Mouse (Mus musculus) forebrain, embryonic 15.5 days (tissue): ENCODE data around the gene Tspan4. TPM values are rescaled to one million over a fixed set of nuclear protein-coding genes. Genes with fewer than 3 reads are reported as not detected.
A peak's percentile ranks its signal among the peaks of the same experiment; 100 is the strongest.

Experiments used
- ATAC-seq: fragments of 200-750 bp; cut with Nextera tagmentation; replicated peaks from 2 replicates; pipeline ENCODE4 v1.8.0; 2017; ENCODE audit warnings: mild to moderate bottlenecking, moderate TSS enrichment, moderate library complexity
- H3K27ac ChIP-seq: fragments of 300-500 bp; sonication (generic); replicated peaks from 2 replicates; pipeline ENCODE4 v1.5.1; 2015; ENCODE audit warnings: mild to moderate bottlenecking, inconsistent platforms
- H3K27me3 ChIP-seq: fragments of 300-500 bp; sonication (generic); 2 replicates; pipeline ENCODE4 v1.6.1; 2015; ENCODE audit warnings: inconsistent platforms
- H3K36me3 ChIP-seq: fragments of 300-500 bp; sonication (generic); 2 replicates; pipeline ENCODE4 v1.6.1; 2015; ENCODE audit warnings: mild to moderate bottlenecking, inconsistent platforms
- H3K4me1 ChIP-seq: fragments of 300-500 bp; sonication (generic); 2 replicates; pipeline ENCODE4 v1.6.1; 2015; ENCODE audit warnings: inconsistent platforms
- H3K4me2 ChIP-seq: fragments of 300-500 bp; sonication (generic); replicated peaks from 2 replicates; pipeline ENCODE4 v1.6.1; 2015; ENCODE audit warnings: mild to moderate bottlenecking, inconsistent platforms
- H3K4me3 ChIP-seq: fragments of 300-500 bp; sonication (generic); 2 replicates; pipeline ENCODE4 v1.5.1; 2015; ENCODE audit warnings: mild to moderate bottlenecking, inconsistent platforms
- H3K9ac ChIP-seq: fragments of 300-500 bp; sonication (generic); replicated peaks from 2 replicates; pipeline ENCODE4 v1.6.1; 2015; ENCODE audit warnings: mild to moderate bottlenecking, inconsistent platforms
- H3K9me3 ChIP-seq: fragments of 300-500 bp; sonication (generic); 2 replicates; pipeline ENCODE4 v1.6.1; 2016; ENCODE audit warnings: inconsistent platforms
- WGBS: fragments of 180-500 bp; shearing (Covaris S2); methylation state at CpG from one replicate; pipeline ENCODE4 v1.1.7; 2015; ENCODE audit warnings: mixed read lengths; 5-methylcytosine and 5-hydroxymethylcytosine counted together
- polyA plus RNA-seq: library from polyadenylated mRNA; unstranded; fragments of >200 nt; fragmentation: Nextera tagmentation; extraction: Ambion mirVana; gene quantifications from 2 replicates; pipeline ENCODE4 v1.2.1, GENCODE M21; 2015

Tspan4 gene
- polyA plus RNA-seq, 1 experiment from 2014 or later: 25.6 TPM

DNA sequence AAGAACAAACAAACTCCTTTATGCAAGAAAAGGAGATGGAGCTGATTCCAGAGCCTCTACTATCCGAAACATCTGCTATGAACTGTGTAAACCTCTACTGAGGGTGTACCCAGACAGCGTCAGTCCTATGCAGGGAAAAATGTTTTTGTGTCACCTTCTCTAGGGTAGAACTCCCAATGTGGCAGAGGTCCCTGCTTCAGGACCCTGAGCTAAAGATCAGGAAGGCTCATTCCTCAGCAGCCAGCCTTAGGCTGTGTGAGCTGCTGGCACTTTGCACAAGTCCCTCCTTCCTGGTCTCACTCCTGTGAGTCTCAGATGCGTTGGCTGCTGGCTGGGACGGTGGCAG is 50.5 kb downstream of the Tspan4 start:
- Histone ChIP-seq H3K27me3 (no peaks in the 10 kb centered on the region), H3K4me2 (no peak overlapping the region), H3K4me1 (0 out of 2 replicates have a peak, but pooled peaks cover 3% of the 10 kb centered on the region), H3K4me3 (no peak overlapping the region), H3K36me3 (peaks cover 18% of the 10 kb centered on the region), H3K27ac (0 out of 2 replicates have a peak overlapping the region, but pooled peaks have one; percentile 31), H3K9me3 (no peaks in the 10 kb centered on the region), H3K9ac (no peak overlapping the region)
- ATAC-seq: peak; percentile 35; the same call in 1 of the 2 replicates
- 88% methylated on average over 4 of the region's 4 CpGs for WGBS

DNA sequence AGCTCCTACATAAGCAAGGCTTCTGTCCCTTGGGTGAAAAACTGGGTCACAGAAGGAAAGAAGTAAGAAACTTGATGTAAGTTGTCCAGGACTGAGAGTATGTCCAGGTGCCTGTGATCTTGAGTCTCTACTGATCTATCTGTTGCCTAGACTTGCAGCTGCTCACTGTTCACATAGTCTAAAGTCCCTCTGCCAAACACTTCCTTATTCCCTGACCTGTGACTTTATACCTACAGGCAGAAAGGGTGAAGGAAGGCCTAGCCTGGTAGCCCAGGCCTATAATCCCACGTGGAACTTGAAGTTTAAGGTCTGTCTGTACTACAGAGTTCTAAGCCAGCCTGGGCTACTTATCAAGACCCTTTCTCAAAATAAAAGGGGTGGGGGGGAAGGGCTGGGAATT is 60.5 kb downstream of the Tspan4 start:
- no peaks in the 10 kb centered on the region for H3K9me3 ChIP-seq
- 73% methylated on average over 1 of the region's 1 CpGs for WGBS
- no peaks in the 10 kb centered on the region for H3K27me3 ChIP-seq
- ATAC-seq: no peak
- no peak overlapping the region for H3K4me3 ChIP-seq
- peaks cover 3% of the 10 kb centered on the region; the same call in 1 of the 2 replicates for H3K36me3 ChIP-seq
- H3K9ac ChIP-seq: no peak overlapping the region
- no peak overlapping the region for H3K27ac ChIP-seq
- peaks cover 19% of the 10 kb centered on the region for H3K4me1 ChIP-seq
- no peak overlapping the region for H3K4me2 ChIP-seq

DNA sequence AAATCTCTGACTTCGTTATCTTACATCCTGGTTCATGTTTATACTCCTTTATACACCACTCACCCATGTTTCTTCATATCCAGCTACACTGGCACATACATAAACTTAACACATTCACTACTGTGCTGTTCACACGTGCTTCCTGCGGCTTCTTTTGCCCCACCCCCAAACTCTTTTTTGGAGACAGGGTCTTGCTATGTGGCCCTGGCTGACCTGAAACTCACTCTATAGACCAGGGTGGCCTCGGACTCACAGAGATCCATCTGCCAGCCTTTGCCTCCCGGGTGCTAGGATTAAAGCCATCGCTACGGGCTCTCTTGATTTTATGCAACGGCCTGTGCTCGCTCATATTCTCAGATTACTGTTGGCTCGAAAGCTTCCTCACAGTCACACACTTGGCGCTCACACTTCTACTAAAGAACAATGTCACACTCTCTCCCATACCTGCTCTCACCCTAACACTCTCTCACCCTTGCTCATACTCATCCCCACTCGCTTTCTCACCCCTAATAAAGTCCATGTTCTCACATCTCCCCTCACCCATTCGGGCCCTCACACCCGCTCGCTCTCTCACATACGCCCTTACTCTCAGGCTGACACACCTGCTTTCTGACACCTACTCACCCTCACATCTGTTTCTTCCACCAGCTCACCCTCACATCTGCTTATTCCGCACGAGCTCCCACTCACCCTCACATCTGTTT is 64.0 kb downstream of the Tspan4 start:
- WGBS: 17% methylated on average over 18 of the region's 18 CpGs
- Histone ChIP-seq H3K36me3 (no peaks in the 10 kb centered on the region), H3K4me1 (peaks cover 22% of the 10 kb centered on the region), H3K4me3 (peak overlapping the region; percentile 67), H3K27ac (peak overlapping the region; percentile 73), H3K4me2 (peak overlapping the region; percentile 78), H3K9ac (peak overlapping the region; percentile 67), H3K27me3 (no peaks in the 10 kb centered on the region), H3K9me3 (no peaks in the 10 kb centered on the region)
- no peak; the same call in none of the 2 replicates for ATAC-seq

DNA sequence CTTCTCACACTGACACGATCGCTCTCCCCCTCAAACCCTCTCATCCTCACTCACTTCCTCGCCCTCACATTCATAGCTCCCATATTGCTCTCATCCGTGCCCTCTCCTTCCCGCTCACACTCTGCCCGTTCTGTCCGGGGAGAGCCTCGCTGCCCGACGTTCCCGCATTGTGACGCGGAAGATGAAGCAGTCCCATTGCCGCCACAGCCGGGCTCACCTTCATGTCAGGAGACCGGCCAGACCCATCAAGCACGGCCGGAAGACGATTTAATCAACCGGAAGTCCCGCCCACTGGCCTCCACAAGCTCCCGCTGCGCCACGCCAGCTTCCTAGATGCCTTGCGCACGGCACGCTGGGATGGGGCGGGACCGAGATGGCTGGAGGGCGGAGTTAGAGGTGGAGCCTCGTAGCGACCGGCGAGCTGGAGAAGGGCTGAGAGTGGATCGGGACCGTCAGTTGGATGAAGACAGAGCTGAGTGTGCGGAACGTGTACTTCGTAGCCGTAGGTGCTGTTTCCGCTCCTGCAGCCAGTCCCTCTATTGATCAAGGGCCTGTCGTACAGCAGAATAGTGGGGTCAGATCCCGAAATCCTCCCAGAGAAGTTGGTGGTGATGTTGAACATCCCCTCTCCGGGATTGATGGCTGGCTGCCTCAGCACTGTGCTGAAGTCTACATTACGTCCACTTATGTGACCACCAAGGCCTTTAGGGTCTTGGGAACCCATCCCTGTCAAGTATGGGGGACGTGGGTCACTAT is 64.7 kb downstream of the Tspan4 start, which contains the start of gene Chid1:
TSS of gene Chid1 (minus strand) at position 302 of the 756 bp plus-strand sequence.
- Histone ChIP-seq H3K4me1 (peaks cover 22% of the 10 kb centered on the region), H3K9ac (peak within 1 kb of the TSS; percentile 67), H3K36me3 (no peaks in the 10 kb centered on the region), H3K27me3 (no peaks in the 10 kb centered on the region), H3K4me3 (peak within 1 kb of the TSS; percentile 67), H3K4me2 (peak within 1 kb of the TSS; percentile 78), H3K27ac (peak within 1 kb of the TSS; percentile 73), H3K9me3 (no peaks in the 10 kb centered on the region)
- WGBS: under 1% methylated on average over 46 of the region's 46 CpGs
- ATAC-seq: peak; percentile 97

DNA sequence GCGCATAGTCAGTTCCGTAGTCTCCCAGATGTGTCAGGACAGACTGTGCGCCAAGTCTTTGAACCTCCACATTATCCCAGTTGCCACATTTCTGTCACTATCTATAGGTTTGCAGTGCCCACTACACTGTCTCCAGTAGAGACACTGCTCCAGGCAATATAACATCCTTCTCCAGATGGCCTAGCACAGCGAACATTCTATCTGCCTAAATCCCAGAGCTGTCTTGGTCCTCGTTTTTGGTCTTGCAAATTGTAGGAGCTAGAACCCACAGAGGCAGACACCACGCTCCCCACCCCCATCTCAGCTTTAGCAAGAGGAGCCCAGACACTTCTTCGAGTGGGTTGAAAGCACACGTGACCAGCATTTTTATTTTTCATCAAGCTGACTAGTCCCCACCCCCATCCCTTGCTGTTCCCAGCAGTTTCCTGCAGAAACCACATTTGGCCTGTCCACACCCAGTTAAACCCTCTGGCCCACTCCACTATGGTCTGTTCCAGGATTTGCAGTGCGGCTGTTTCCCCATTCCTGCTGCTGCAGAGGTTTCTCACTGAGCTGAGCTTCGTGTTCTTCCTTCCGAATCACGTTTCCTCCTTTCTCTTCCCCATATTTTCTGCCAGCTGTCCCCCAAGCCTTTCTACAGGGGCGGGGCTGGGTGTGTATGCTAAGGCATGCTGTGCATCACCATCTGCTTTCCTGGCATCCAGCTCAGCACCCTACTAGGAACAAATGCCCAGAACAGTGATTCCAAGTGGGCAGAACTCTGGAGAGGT is 65.5 kb downstream of the Tspan4 start:
- Histone ChIP-seq H3K27ac (peak overlapping the region; percentile 73), H3K27me3 (no peaks in the 10 kb centered on the region), H3K36me3 (no peaks in the 10 kb centered on the region), H3K4me1 (peaks cover 22% of the 10 kb centered on the region), H3K4me2 (peak overlapping the region; percentile 78), H3K9ac (peak overlapping the region; percentile 44), H3K4me3 (peak overlapping the region; percentile 67), H3K9me3 (no peaks in the 10 kb centered on the region)
- ATAC-seq: peak; percentile 48
- 53% methylated on average over 13 of the region's 13 CpGs for WGBS

DNA sequence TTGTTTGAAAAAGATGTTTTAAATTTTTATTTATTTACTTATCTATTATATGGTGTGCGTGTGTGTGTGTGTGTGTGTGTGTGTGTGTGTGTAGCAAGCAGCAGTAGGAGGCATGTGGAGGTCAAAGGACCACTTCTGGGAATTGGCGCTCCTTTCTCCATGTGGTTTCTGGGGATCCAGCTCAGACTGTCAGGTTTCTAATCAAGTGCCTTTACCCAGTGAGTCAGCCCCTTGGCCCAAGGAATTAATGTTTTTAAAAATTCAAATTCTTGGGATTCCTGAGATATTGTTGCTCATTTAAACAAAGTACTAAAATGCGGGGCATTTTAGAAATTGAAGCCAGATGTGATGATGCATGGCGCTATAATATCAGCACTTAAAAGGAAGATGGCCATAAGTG is 66.6 kb downstream of the Tspan4 start:
- Histone ChIP-seq H3K4me2 (no peak overlapping the region), H3K27ac (no peak overlapping the region), H3K27me3 (no peaks in the 10 kb centered on the region), H3K36me3 (no peaks in the 10 kb centered on the region), H3K4me3 (no peak overlapping the region), H3K9ac (no peak overlapping the region), H3K9me3 (no peaks in the 10 kb centered on the region), H3K4me1 (peaks cover 22% of the 10 kb centered on the region)
- 88% methylated on average over 4 of the region's 4 CpGs for WGBS
- ATAC-seq: no peak

DNA sequence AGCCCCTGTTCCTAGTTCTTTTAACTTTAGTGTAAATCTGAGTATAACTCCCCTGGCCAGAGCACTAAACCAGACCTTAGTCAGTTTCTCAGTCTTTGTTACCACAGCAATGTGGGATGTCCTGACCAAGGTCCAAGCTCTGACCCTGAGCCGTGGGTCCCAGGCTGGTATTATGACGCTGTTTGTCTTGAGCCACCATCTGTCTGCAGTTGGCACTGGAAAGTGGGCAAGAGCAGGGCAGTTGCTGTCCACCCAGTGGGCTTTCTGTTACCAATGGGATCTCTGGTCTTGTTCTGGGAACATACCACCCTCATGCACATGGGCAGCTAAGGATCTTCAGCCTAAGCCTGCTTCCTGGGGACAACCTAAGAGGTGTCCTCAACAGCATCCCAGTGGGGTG is 67.5 kb downstream of the Tspan4 start:
- no peak overlapping the region for H3K9ac ChIP-seq
- ATAC-seq: no peak

More for the DNA sequence above, 67.5 kb downstream of the Tspan4 start:
- WGBS: 88% methylated on average over 2 of the region's 2 CpGs
- H3K4me3 ChIP-seq: no peak overlapping the region
- peaks cover 22% of the 10 kb centered on the region for H3K4me1 ChIP-seq
- H3K27me3 ChIP-seq: no peaks in the 10 kb centered on the region
- no peaks in the 10 kb centered on the region for H3K9me3 ChIP-seq
- H3K36me3 ChIP-seq: no peaks in the 10 kb centered on the region
- H3K27ac ChIP-seq: no peak overlapping the region
- no peak overlapping the region for H3K4me2 ChIP-seq

Other genes starting within 250 kb of the Tspan4 start
- gene Phrf1, start 246.5 kb upstream of the Tspan4 start, polyA plus RNA-seq: 80.2 and 81.8 TPM in 2 replicates
- gene Irf7, start 208.8 kb upstream of the Tspan4 start, polyA plus RNA-seq: 1.1 and 2.3 TPM in 2 replicates
- not detected in 2 replicates for gene Cdhr5, start 198.5 kb upstream of the Tspan4 start, polyA plus RNA-seq
- 1.4 TPM in 2 replicates for gene Sct, start 196.1 kb upstream of the Tspan4 start, polyA plus RNA-seq
- gene Drd4, start 183.2 kb upstream of the Tspan4 start, polyA plus RNA-seq: 0.64 and 0.78 TPM in 2 replicates
- gene Deaf1, start 147.6 kb upstream of the Tspan4 start, polyA plus RNA-seq: 140 and 142 TPM in 2 replicates
- gene Tmem80, start 147.5 kb upstream of the Tspan4 start, polyA plus RNA-seq: 64.1 and 64.3 TPM in 2 replicates
- 0.37 and 0.57 TPM in 2 replicates for gene Eps8l2, start 136.4 kb upstream of the Tspan4 start, polyA plus RNA-seq
- 375 and 378 TPM in 2 replicates for gene Taldo1, start 83.0 kb upstream of the Tspan4 start, polyA plus RNA-seq
- gene Gatd1, start 61.1 kb upstream of the Tspan4 start, polyA plus RNA-seq: 62.2 and 64.2 TPM in 2 replicates
- gene Cend1, start 45.7 kb upstream of the Tspan4 start, polyA plus RNA-seq: 47.0 and 50.4 TPM in 2 replicates
- 83.1 and 86.3 TPM in 2 replicates for gene Slc25a22, start 37.3 kb upstream of the Tspan4 start, polyA plus RNA-seq
- gene Pidd1, start 31.2 kb upstream of the Tspan4 start, polyA plus RNA-seq: 7.8 and 9.5 TPM in 2 replicates
- 820 and 834 TPM in 2 replicates for gene Rplp2, start 27.9 kb upstream of the Tspan4 start, polyA plus RNA-seq
- gene Pnpla2, start 20.0 kb upstream of the Tspan4 start, polyA plus RNA-seq: 21.5 and 22.0 TPM in 2 replicates
- 5.0 and 8.5 TPM in 2 replicates for gene Cracr2b, start 14.1 kb upstream of the Tspan4 start, polyA plus RNA-seq
- gene Cd151, start 7.8 kb upstream of the Tspan4 start, polyA plus RNA-seq: 15.9 and 18.6 TPM in 2 replicates
- 68.3 and 73.2 TPM in 2 replicates for gene Polr2l, start 108 bp upstream of the Tspan4 start, polyA plus RNA-seq
- 32.2 and 33.7 TPM in 2 replicates for gene Chid1, start 64.6 kb downstream of the Tspan4 start, polyA plus RNA-seq
- gene Ap2a2, start 86.9 kb downstream of the Tspan4 start, polyA plus RNA-seq: 106 and 110 TPM in 2 replicates
- 0.25 and 0.28 TPM in 2 replicates for gene Muc6, start 180.1 kb downstream of the Tspan4 start, polyA plus RNA-seq
- gene Muc2, start 215.1 kb downstream of the Tspan4 start, polyA plus RNA-seq: 0.06 and 0.15 TPM in 2 replicates